Mouse (Mus musculus): ENCODE results near the gene Foxn3. TPM values are rescaled to one million over a fixed set of nuclear protein-coding genes. Genes with fewer than 3 reads are reported as not detected.

Foxn3 gene
- total and polyA plus RNA-seq, 3 experiments: 9.7 to 26.8 (median 11.0) TPM

DNA sequence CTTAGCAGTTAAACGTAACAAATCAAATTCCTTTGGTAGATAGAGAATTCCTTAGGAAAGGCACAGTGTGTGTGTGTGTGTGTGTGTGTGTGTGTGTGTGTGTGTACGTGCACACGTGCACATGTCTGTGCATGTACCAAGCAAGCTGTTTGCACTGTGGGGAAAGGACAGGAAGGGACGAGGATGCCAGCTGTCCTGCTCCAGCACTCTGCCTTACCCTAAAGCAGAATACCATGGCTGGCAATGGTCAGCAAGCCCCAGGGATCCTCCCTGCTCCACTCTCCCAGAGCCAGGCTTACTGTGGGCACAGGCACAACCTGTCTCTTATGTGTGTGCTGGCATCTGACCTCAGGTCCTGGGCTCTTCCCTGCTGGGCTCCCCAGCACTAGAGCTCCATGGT is 218.1 kb downstream of the Foxn3 start:
- TF ChIP-seq TCF12 (IDR thresholded peaks at IDR 0.05; ENCODE audit: low read depth, low read length) (no peak), NRF1 (IDR thresholded peaks at IDR 0.05; ENCODE audit: low read depth, low read length) (no peak), ELF1 (IDR thresholded peaks at IDR 0.05; ENCODE audit: low read depth, low read length) (no peak), SMC3 (IDR thresholded peaks at IDR 0.05; ENCODE audit: low read depth, low read length) (no peak), CHD2 (IDR thresholded peaks at IDR 0.05; ENCODE audit: low read length) (no peak), SIN3A (IDR thresholded peaks at IDR 0.05; ENCODE audit: low read length) (no peak)
- H3K4me1 ChIP-seq (ENCODE audit: control insufficient read depth in 1 of 2, insufficient read depth in 2 of 2): peaks cover 12 to 30% of the 10 kb centered on the region in 2 experiments; a peak in 3 of 4 replicates
- dilution Hi-C loops (cut with MboI; ENCODE audit: extremely low pct_ligation_motif_present, extremely low pct_unique_long_range_greater_than_20kb, low sequenced_read_pairs) (no loop called here), in situ Hi-C loops (cut with MboI; ENCODE audit: low pct_ligation_motif_present, low pct_unique_long_range_greater_than_20kb, low sequenced_read_pairs) (no loop called here)
- 0 out of 2 replicates have a peak, but pooled peaks cover 2% of the 10 kb centered on the region for H3K79me2 ChIP-seq (replicated peaks; ENCODE audit: control insufficient read depth, extremely low read depth, insufficient read depth, poor library complexity, severe bottlenecking)
- peaks cover 0 to 57% of the 10 kb centered on the region in 2 experiments for H3K36me3 ChIP-seq (replicated peaks in 1 of 2; ENCODE audit: control insufficient read depth in 1 of 2, insufficient read depth in 1 of 2, low read length in 1 of 2)
- no peak overlapping the region for H3K9ac ChIP-seq (ENCODE audit: insufficient read depth, low read depth)
- no peaks in the 10 kb centered on the region for H3K27me3 ChIP-seq (replicated peaks)
- no peak overlapping the region for H3K27ac ChIP-seq (ENCODE audit: insufficient read depth, low read depth)
- DNase-seq (ENCODE audit: extremely low read depth): no peak
- H3K9me3 ChIP-seq (replicated peaks; ENCODE audit: low read length): no peaks in the 10 kb centered on the region
- H3K4me3 ChIP-seq (replicated peaks in 1 of 3; ENCODE audit: low read depth in 2 of 3, low read length in 2 of 3, poor library complexity in 1 of 3): no peak overlapping the region
- no peak overlapping the region for H3K4me2 ChIP-seq (ENCODE audit: insufficient read depth, low read depth, poor library complexity, severe bottlenecking)

- H3K4me2 ChIP-seq (ENCODE audit: insufficient read depth, low read depth, poor library complexity, severe bottlenecking): no peak overlapping the region
- no peaks in the 10 kb centered on the region for H3K9me3 ChIP-seq (replicated peaks; ENCODE audit: low read length)
- H3K4me3 ChIP-seq (replicated peaks in 1 of 3; ENCODE audit: low read depth in 2 of 3, low read length in 2 of 3, poor library complexity in 1 of 3): no peak overlapping the region
- peaks cover 14 to 41% of the 10 kb centered on the region in 2 experiments; a peak in 3 of 4 replicates for H3K4me1 ChIP-seq (ENCODE audit: control insufficient read depth in 1 of 2, insufficient read depth in 2 of 2)
- dilution Hi-C loops (cut with MboI; ENCODE audit: extremely low pct_ligation_motif_present, extremely low pct_unique_long_range_greater_than_20kb, low sequenced_read_pairs): no loop called here
- no peak for DNase-seq (ENCODE audit: extremely low read depth)
- peaks cover 5 to 58% of the 10 kb centered on the region in 2 experiments for H3K36me3 ChIP-seq (replicated peaks in 1 of 2; ENCODE audit: control insufficient read depth in 1 of 2, insufficient read depth in 1 of 2, low read length in 1 of 2)
- 0 out of 2 replicates have a peak, but pooled peaks cover under 1% of the 10 kb centered on the region for H3K79me2 ChIP-seq (replicated peaks; ENCODE audit: control insufficient read depth, extremely low read depth, insufficient read depth, poor library complexity, severe bottlenecking)
- in situ Hi-C loops (cut with MboI; ENCODE audit: low pct_ligation_motif_present, low pct_unique_long_range_greater_than_20kb, low sequenced_read_pairs): no loop called here
- TF ChIP-seq ZMIZ1 (IDR thresholded peaks at IDR 0.05; ENCODE audit: low read depth, low read length): no peak
- TF ChIP-seq ELF1 (IDR thresholded peaks at IDR 0.05; ENCODE audit: low read depth, low read length): no peak
- TF ChIP-seq RCOR1 (conservative IDR thresholded peaks at IDR 0.05; ENCODE audit: low read depth, low read length): no peak
- TF ChIP-seq EP300 (IDR thresholded peaks at IDR 0.05; ENCODE audit: low read length): no peak
- no peak for TF ChIP-seq ETS1 (conservative IDR thresholded peaks at IDR 0.05; ENCODE audit: low read depth, low read length)
- TF ChIP-seq ZKSCAN1 (IDR thresholded peaks at IDR 0.05; ENCODE audit: borderline replicate concordance, low read depth, low read length): no peak
- TF ChIP-seq MXI1 (IDR thresholded peaks at IDR 0.05; ENCODE audit: low read depth, low read length): no peak
- no peak for TF ChIP-seq HCFC1 (IDR thresholded peaks at IDR 0.05; ENCODE audit: low read depth, low read length)
- H3K27ac ChIP-seq (ENCODE audit: insufficient read depth, low read depth): no peak overlapping the region
- H3K9ac ChIP-seq (ENCODE audit: insufficient read depth, low read depth): no peak overlapping the region
- H3K27me3 ChIP-seq (replicated peaks): no peaks in the 10 kb centered on the region
Measured at GRCm38 (mm10) chr12:99343378-99343777, 220.0 kb downstream of the Foxn3 start.

GRCm38 (mm10) chr12:99342160-99342559 is 221.2 kb downstream of the Foxn3 start:
- TF ChIP-seq MAZ (IDR thresholded peaks at IDR 0.05; ENCODE audit: low read depth, low read length): no peak
- TF ChIP-seq BHLHE40 (IDR thresholded peaks at IDR 0.05; ENCODE audit: low read depth, low read length): no peak
- TF ChIP-seq PAX5 (IDR thresholded peaks at IDR 0.05; ENCODE audit: low read length): no peak
- no peak for TF ChIP-seq NELFE (IDR thresholded peaks at IDR 0.05; ENCODE audit: low read depth, low read length)
- no peak for TF ChIP-seq ZKSCAN1 (IDR thresholded peaks at IDR 0.05; ENCODE audit: borderline replicate concordance, low read depth, low read length)
- TF ChIP-seq GABPA (IDR thresholded peaks at IDR 0.05; ENCODE audit: insufficient replicate concordance, low read depth, low read length): no peak
- no peak for TF ChIP-seq CHD2 (IDR thresholded peaks at IDR 0.05; ENCODE audit: low read length)
- H3K79me2 ChIP-seq (replicated peaks; ENCODE audit: control insufficient read depth, extremely low read depth, insufficient read depth, poor library complexity, severe bottlenecking): no peaks in the 10 kb centered on the region
- peaks cover 16 to 50% of the 10 kb centered on the region in 2 experiments for H3K4me1 ChIP-seq (ENCODE audit: control insufficient read depth in 1 of 2, insufficient read depth in 2 of 2)
- H3K9me3 ChIP-seq (replicated peaks; ENCODE audit: low read length): no peaks in the 10 kb centered on the region
- DNase-seq (ENCODE audit: extremely low read depth): no peak
- peaks cover 6 to 63% of the 10 kb centered on the region in 2 experiments for H3K36me3 ChIP-seq (replicated peaks in 1 of 2; ENCODE audit: control insufficient read depth in 1 of 2, insufficient read depth in 1 of 2, low read length in 1 of 2)
- H3K4me2 ChIP-seq (ENCODE audit: insufficient read depth, low read depth, poor library complexity, severe bottlenecking): no peak overlapping the region
- no peak overlapping the region for H3K4me3 ChIP-seq (replicated peaks in 1 of 3; ENCODE audit: low read depth in 2 of 3, low read length in 2 of 3, poor library complexity in 1 of 3)
- H3K9ac ChIP-seq (ENCODE audit: insufficient read depth, low read depth): no peak overlapping the region
- dilution Hi-C loops (cut with MboI; ENCODE audit: extremely low pct_ligation_motif_present, extremely low pct_unique_long_range_greater_than_20kb, low sequenced_read_pairs): no loop called here
- H3K27ac ChIP-seq (ENCODE audit: insufficient read depth, low read depth): no peak overlapping the region
- in situ Hi-C loops (cut with MboI; ENCODE audit: low pct_ligation_motif_present, low pct_unique_long_range_greater_than_20kb, low sequenced_read_pairs): no loop called here
- H3K27me3 ChIP-seq (replicated peaks): no peaks in the 10 kb centered on the region

Data from CH12.LX (cell line).